25 mouse cellular contexts compared by ENCODE assay signal in genomic region chr3:133846301-133846700, GRCm38 (mm10).
"Had no signal": no experiment of that assay in that cellular context is flagged by ENCODE, and none has a peak within 500 bp of the region (broad histone marks: within the 10 kb centered on the region; RNA-seq: fewer than 3 reads in every experiment).

No protein-coding gene starts in this region.

- H3K4me2 ChIP-seq: embryonic facial prominence, embryonic 12.5 days; embryonic facial prominence, embryonic 13.5 days; embryonic facial prominence, embryonic 15.5 days; forebrain, embryonic 12.5 days; forebrain, embryonic 13.5 days; forebrain, embryonic 15.5 days had no signal

- H3K9me3 ChIP-seq: embryonic facial prominence, embryonic 10.5 days; embryonic facial prominence, embryonic 12.5 days; embryonic facial prominence, embryonic 13.5 days; embryonic facial prominence, embryonic 15.5 days; forebrain, embryonic 10.5 days; forebrain, embryonic 12.5 days; forebrain, embryonic 13.5 days; forebrain, embryonic 15.5 days; heart, embryonic 10.5 days had no signal

- H3K27me3 ChIP-seq: embryonic facial prominence, embryonic 12.5 days; embryonic facial prominence, embryonic 13.5 days; embryonic facial prominence, embryonic 15.5 days; forebrain, embryonic 12.5 days; forebrain, embryonic 13.5 days; forebrain, embryonic 15.5 days had no signal

- H3K4me1 ChIP-seq: embryonic facial prominence, embryonic 10.5 days; embryonic facial prominence, embryonic 12.5 days; embryonic facial prominence, embryonic 13.5 days; embryonic facial prominence, embryonic 15.5 days; forebrain, embryonic 10.5 days; forebrain, embryonic 12.5 days; forebrain, embryonic 13.5 days; forebrain, embryonic 15.5 days; heart, embryonic 10.5 days had no signal

- H3K36me3 ChIP-seq: embryonic facial prominence, embryonic 10.5 days; embryonic facial prominence, embryonic 12.5 days; embryonic facial prominence, embryonic 13.5 days; embryonic facial prominence, embryonic 15.5 days; forebrain, embryonic 10.5 days; forebrain, embryonic 12.5 days; forebrain, embryonic 15.5 days; heart, embryonic 10.5 days had no signal

- DNase-seq: cerebellum, adult 9-10 months; cerebellum, adult 9-11 months; cerebellum, postnatal 10 days; cerebellum, postnatal 14 days; cerebellum, postnatal 25 days; cerebellum, postnatal 36 days; embryo, embryonic 11 days; forebrain, postnatal 0 days; gastrocnemius, postnatal 10 days; gastrocnemius, postnatal 14 days; gastrocnemius, postnatal 25 days; gastrocnemius, postnatal 36 days; heart, adult 11 months; heart, adult 18-20 months; heart, adult 2 months had no signal

- H3K9ac ChIP-seq: embryonic facial prominence, embryonic 12.5 days; embryonic facial prominence, embryonic 13.5 days; embryonic facial prominence, embryonic 15.5 days; forebrain, embryonic 12.5 days; forebrain, embryonic 13.5 days; forebrain, embryonic 15.5 days; forebrain, postnatal 0 days had no signal

- H3K27ac ChIP-seq: embryonic facial prominence, embryonic 10.5 days; embryonic facial prominence, embryonic 12.5 days; embryonic facial prominence, embryonic 13.5 days; embryonic facial prominence, embryonic 15.5 days; forebrain, embryonic 10.5 days; forebrain, embryonic 12.5 days; forebrain, embryonic 13.5 days; forebrain, embryonic 15.5 days; heart, adult 2 months; heart, embryonic 10.5 days had no signal

- H3K4me3 ChIP-seq: embryonic facial prominence, embryonic 10.5 days; embryonic facial prominence, embryonic 12.5 days; embryonic facial prominence, embryonic 13.5 days; embryonic facial prominence, embryonic 15.5 days; erythroblast, embryonic 14.5 days; forebrain, embryonic 10.5 days; forebrain, embryonic 12.5 days; forebrain, embryonic 13.5 days; forebrain, embryonic 15.5 days; heart, adult 2 months; heart, embryonic 10.5 days had no signal
